Mouse (Mus musculus) lung, postnatal 0 days (tissue): Measurements from ENCODE around the gene Dlgap3.

Experiments used
- CTCF ChIP-seq: IDR thresholded peaks from 2 replicates; pipeline ENCODE4 v1.5.1; 2016; ENCODE audit warnings: antibody characterized with exemption, mild to moderate bottlenecking
- EP300 ChIP-seq: IDR thresholded peaks from 2 replicates; pipeline ENCODE4 v1.6.1; 2016; ENCODE audit warnings: antibody characterized with exemption, mild to moderate bottlenecking, control low read depth

- peak; percentile 4; the same call in 1 of the 2 replicates for TF ChIP-seq CTCF
- TF ChIP-seq EP300, result peak; percentile 85
Measured at GRCm38 (mm10) chr4:127258186-127258897, 89.3 kb downstream of the Dlgap3 start.
